Mouse (Mus musculus) embryonic facial prominence, embryonic 14.5 days (tissue): ENCODE data around the gene Sox30. TPM values are rescaled to one million over a fixed set of nuclear protein-coding genes. Genes with fewer than 3 reads are reported as not detected.
"Not testable (repeated sequence)": the region's sequence is repeated elsewhere in the genome, so short reads cannot be mapped to it uniquely, and the experiment has no call there.

ENCODE experiments used
- ATAC-seq: fragments of 200-750 bp; cut with Nextera tagmentation; 2 replicates; pipeline ENCODE4 v1.8.0; 2017; ENCODE audit warnings: low read depth, moderate number of reproducible peaks, moderate TSS enrichment
- DNase-seq: peaks from one replicate; pipeline ENCODE4 v3.0.0-alpha.2; 2015; ENCODE audit warnings: low spot score
- H3K27ac ChIP-seq: fragments of 300-500 bp; sonication (generic); replicated peaks from 2 replicates; pipeline ENCODE4 v1.5.1; 2014; ENCODE audit warnings: low read depth, mild to moderate bottlenecking, low read length, moderate library complexity
- H3K27me3 ChIP-seq: fragments of 300-500 bp; sonication (generic); replicated peaks from 2 replicates; pipeline ENCODE4 v1.6.1; 2014; ENCODE audit warnings: low read length; ENCODE audit not compliant: control insufficient read depth, insufficient read depth
- H3K36me3 ChIP-seq: fragments of 300-500 bp; sonication (generic); 2 replicates; pipeline ENCODE4 v1.6.1; 2014; ENCODE audit warnings: low read length, mixed read lengths; ENCODE audit not compliant: control insufficient read depth, insufficient read depth
- H3K4me1 ChIP-seq: fragments of 300-500 bp; sonication (generic); 2 replicates; pipeline ENCODE4 v1.6.1; 2014; ENCODE audit warnings: antibody characterized with exemption, low read length; ENCODE audit not compliant: control insufficient read depth, insufficient read depth
- H3K4me2 ChIP-seq: fragments of 300-500 bp; sonication (generic); 2 replicates; pipeline ENCODE4 v1.6.1; 2014; ENCODE audit warnings: low read depth, mild to moderate bottlenecking, low read length, moderate library complexity, mixed read lengths
- H3K4me3 ChIP-seq: fragments of 300-500 bp; sonication (generic); 2 replicates; pipeline ENCODE4 v1.5.1; 2014; ENCODE audit warnings: low read depth, mild to moderate bottlenecking, low read length
- H3K9ac ChIP-seq: fragments of 300-500 bp; sonication (generic); 2 replicates; pipeline ENCODE4 v1.6.1; 2014; ENCODE audit warnings: low read depth, mild to moderate bottlenecking, low read length, moderate library complexity, mixed read lengths
- H3K9me3 ChIP-seq: fragments of 300-500 bp; sonication (generic); 2 replicates; pipeline ENCODE4 v1.6.1; 2016; ENCODE audit warnings: low read length; ENCODE audit not compliant: control insufficient read depth
- WGBS: fragments of 180-500 bp; shearing (Covaris S2); extraction: QIAGEN DNeasy Blood & Tissue Kit; methylation state at CpG from one replicate; pipeline ENCODE4 v1.1.7; 2014; 5-methylcytosine and 5-hydroxymethylcytosine counted together
- polyA plus RNA-seq: library from polyadenylated mRNA; unstranded; fragments of >200 nt; fragmentation: Nextera tagmentation; extraction: Ambion mirVana; gene quantifications from 2 replicates; pipeline ENCODE4 v1.2.1, GENCODE M21; 2014

The Sox30 gene
- polyA plus RNA-seq, 1 experiment from 2014 or later = 0.24 TPM

GRCm38 (mm10) chr11:46040841-46041556 lies 60.9 kb downstream of the Sox30 start:
- no peaks in the 10 kb centered on the region for H3K27me3 ChIP-seq
- ATAC-seq (no peak), DNase-seq (no peak)
- no peak overlapping the region for H3K9ac ChIP-seq
- no peak overlapping the region for H3K4me3 ChIP-seq
- H3K36me3 ChIP-seq = no peaks in the 10 kb centered on the region
- 75% methylated on average over 9 of the region's 9 CpGs for WGBS
- H3K4me1 ChIP-seq = no peaks in the 10 kb centered on the region; the same call in 1 of the 2 replicates
- H3K4me2 ChIP-seq = no peak overlapping the region
- H3K9me3 ChIP-seq = no peaks in the 10 kb centered on the region
- 0 out of 2 replicates have a peak overlapping the region, but pooled peaks have one; percentile 13 for H3K27ac ChIP-seq

GRCm38 (mm10) chr11:46041607-46042267 lies 61.6 kb downstream of the Sox30 start:
- Histone ChIP-seq H3K27ac (0 out of 2 replicates have a peak overlapping the region, but pooled peaks have one; percentile 13), H3K4me3 (no peak overlapping the region), H3K4me1 (no peaks in the 10 kb centered on the region; the same call in 1 of the 2 replicates), H3K36me3 (no peaks in the 10 kb centered on the region), H3K4me2 (no peak overlapping the region), H3K9me3 (no peaks in the 10 kb centered on the region), H3K9ac (no peak overlapping the region), H3K27me3 (no peaks in the 10 kb centered on the region)
- DNase-seq (no peak), ATAC-seq (no peak)
- 66% methylated on average over 12 of the region's 12 CpGs for WGBS

DNA sequence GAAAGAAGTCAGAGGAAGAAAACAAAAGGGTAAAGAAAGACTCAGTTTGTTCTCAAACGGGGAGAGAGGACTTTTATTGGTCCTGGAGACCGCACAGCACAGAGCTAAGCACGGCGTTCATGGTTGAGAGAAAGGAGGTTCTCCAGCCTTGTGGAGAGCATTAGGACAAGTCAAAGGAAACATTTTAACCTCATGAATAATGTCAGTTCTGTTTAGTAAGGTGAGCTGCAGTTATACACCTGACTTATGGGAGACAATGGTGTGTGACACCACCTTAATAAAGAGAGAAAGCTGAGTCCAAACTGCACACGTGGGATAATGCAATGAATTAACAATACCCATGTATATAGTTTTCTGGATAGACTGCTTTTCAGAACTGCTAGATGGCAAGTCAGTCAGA lies 64.7 kb downstream of the Sox30 start:
- Histone ChIP-seq H3K9ac (no peak overlapping the region), H3K27me3 (no peaks in the 10 kb centered on the region), H3K4me2 (no peak overlapping the region), H3K9me3 (no peaks in the 10 kb centered on the region), H3K36me3 (no peaks in the 10 kb centered on the region), H3K27ac (no peak overlapping the region), H3K4me1 (no peaks in the 10 kb centered on the region), H3K4me3 (no peak overlapping the region)
- DNase-seq (no peak), ATAC-seq (no peak)
- 87% methylated on average over 5 of the region's 5 CpGs for WGBS

DNA sequence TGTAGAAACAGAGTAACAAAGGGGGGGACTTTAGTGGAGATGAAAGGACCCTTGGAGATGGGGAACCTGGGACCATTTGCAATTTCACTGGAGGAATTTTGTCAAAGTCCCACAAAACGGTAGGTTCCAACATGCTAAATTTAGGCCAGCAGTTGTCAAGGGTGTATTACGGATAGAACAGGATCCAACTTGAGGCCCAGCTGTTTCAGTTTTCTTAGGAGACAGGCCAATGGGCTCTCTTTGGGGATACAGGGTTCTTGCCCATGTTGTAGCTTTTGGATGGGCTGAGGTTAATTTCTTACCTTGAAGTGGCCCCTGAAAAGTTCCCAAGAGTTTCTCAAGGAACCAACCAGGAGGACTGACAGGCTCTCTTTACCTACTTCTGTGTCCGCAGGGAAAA lies 67.2 kb downstream of the Sox30 start:
- Histone ChIP-seq H3K36me3 (no peaks in the 10 kb centered on the region), H3K27ac (no peak overlapping the region), H3K4me1 (no peaks in the 10 kb centered on the region), H3K9me3 (no peaks in the 10 kb centered on the region), H3K4me2 (no peak overlapping the region), H3K27me3 (no peaks in the 10 kb centered on the region), H3K9ac (no peak overlapping the region), H3K4me3 (no peak overlapping the region)
- WGBS = 76% methylated on average over 3 of the region's 3 CpGs
- no peak for DNase-seq
- ATAC-seq = no peak

- not testable (repeated sequence) for H3K36me3 ChIP-seq, DNase-seq, ATAC-seq, H3K4me2 ChIP-seq, H3K9ac ChIP-seq, H3K27me3 ChIP-seq, H3K4me1 ChIP-seq, H3K9me3 ChIP-seq, H3K4me3 ChIP-seq, H3K27ac ChIP-seq
- WGBS = 33% methylated on average over 19 of the region's 19 CpGs
Observed at GRCm38 (mm10) chr11:46052105-46052659, 72.1 kb downstream of the Sox30 start, which contains the start of gene Gm12166. Gm12166 (minus strand) TSS chr11:46052321.

- DNase-seq = not testable (repeated sequence)
- WGBS = 93% methylated on average over 3 of the region's 3 CpGs
Observed at GRCm38 (mm10) chr11:46053457-46053856, 73.3 kb downstream of the Sox30 start.

GRCm38 (mm10) chr11:46054311-46054710 lies 74.2 kb downstream of the Sox30 start:
- Histone ChIP-seq H3K9ac (no peak overlapping the region), H3K4me1 (peaks cover 9% of the 10 kb centered on the region), H3K4me2 (no peak overlapping the region), H3K9me3 (no peaks in the 10 kb centered on the region), H3K36me3 (no peaks in the 10 kb centered on the region), H3K27ac (no peak overlapping the region), H3K27me3 (no peaks in the 10 kb centered on the region), H3K4me3 (no peak overlapping the region)
- DNase-seq (no peak), ATAC-seq (no peak)
- WGBS = 54% methylated on average over 5 of the region's 5 CpGs

More at GRCm38 (mm10) chr11:46053457-46053856, 73.3 kb downstream of the Sox30 start:
- H3K4me2 ChIP-seq, H3K4me1 ChIP-seq, H3K36me3 ChIP-seq, H3K27ac ChIP-seq, H3K9ac ChIP-seq, H3K27me3 ChIP-seq, H3K9me3 ChIP-seq, ATAC-seq, H3K4me3 ChIP-seq: not testable (repeated sequence)

DNA sequence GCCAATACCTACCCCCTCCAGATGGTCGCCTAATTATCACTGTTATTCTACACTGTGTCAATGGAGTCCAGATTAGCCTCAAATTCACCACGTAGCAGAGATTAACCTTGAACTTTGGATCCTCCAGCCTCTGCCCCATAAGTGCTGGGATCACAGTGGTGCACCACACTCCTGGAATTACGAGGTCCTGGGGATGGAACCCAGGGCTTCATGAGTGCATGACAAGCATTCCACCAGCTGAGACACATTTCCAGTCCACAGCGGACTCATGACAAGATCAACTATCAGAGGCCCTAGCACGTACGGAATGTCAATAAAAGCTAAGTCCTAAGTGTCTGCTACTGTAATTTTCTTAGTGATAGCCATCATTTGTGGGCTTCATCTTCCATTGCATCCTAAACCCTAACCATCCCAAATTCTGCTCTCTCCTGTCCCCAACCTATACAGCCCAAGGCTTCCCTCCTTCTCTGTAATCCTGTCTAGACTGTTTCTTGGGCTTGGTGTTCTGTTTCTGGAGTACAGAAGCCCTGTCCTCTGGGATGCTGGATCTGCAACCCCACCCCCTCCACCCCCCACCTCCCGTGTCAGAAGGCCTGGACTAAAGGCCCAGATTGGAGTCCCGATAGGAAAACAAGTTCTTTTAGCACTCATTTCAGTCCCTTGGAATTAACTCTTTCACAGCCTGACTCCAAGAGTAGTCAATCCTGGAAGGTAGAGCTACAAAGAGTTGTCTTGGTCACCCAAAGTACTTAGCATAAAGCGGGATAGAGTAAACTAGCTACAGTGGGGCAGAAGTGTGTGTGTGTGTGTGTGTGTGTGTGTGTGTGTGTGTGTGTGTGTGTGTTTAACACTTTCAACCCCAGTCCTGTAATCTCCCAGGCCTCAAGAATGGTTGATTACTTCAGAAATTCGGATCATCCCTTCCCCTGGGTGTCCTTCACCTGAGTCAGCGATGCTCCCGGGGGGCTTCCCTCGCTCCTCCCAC lies 75.1 kb downstream of the Sox30 start:
- H3K27ac ChIP-seq = peak overlapping the region; percentile 83
- H3K4me2 ChIP-seq = peak overlapping the region; percentile 62
- H3K27me3 ChIP-seq = no peaks in the 10 kb centered on the region
- H3K9me3 ChIP-seq = no peaks in the 10 kb centered on the region
- H3K9ac ChIP-seq = peak overlapping the region; percentile 81
- WGBS = 26% methylated on average over 10 of the region's 13 CpGs
- DNase-seq (peak; percentile 55), ATAC-seq (peak; percentile 20)
- no peaks in the 10 kb centered on the region for H3K36me3 ChIP-seq
- H3K4me3 ChIP-seq = peak overlapping the region; percentile 67
- H3K4me1 ChIP-seq = peaks cover 9% of the 10 kb centered on the region
